Mouse (Mus musculus): ENCODE data around the gene Spink8. TPM values are rescaled to one million over a fixed set of nuclear protein-coding genes. Genes with fewer than 3 reads are reported as not detected.

The Spink8 gene
- total and polyA plus RNA-seq, 2 experiments = not detected

GRCm38 (mm10) chr9:109874797-109875691, 63.0 kb downstream of the Spink8 start, which contains the start of gene Cdc25a:
TSS of gene Cdc25a (plus strand) at chr9:109875579.
- WGBS = 6% methylated on average over 33 of the region's 33 CpGs
- H3K27me3 ChIP-seq (ENCODE audit: control insufficient read depth, insufficient read depth, low read length) = no peaks in the 10 kb centered on the region
- H3K4me1 ChIP-seq (ENCODE audit: control insufficient read depth, insufficient read depth, low read length) = peaks cover 7% of the 10 kb centered on the region
- peak within 1 kb of the TSS; percentile 76 for H3K27ac ChIP-seq (replicated peaks; ENCODE audit: insufficient read depth, low read depth, low read length)
- no peak for TF ChIP-seq POLR2A (IDR thresholded peaks at IDR 0.05; ENCODE audit: extremely low read depth, insufficient read depth, low read length)
- TF ChIP-seq CTCF (IDR thresholded peaks at IDR 0.05; ENCODE audit: low read depth, low read length) = peak; percentile 30
- peaks cover 4% of the 10 kb centered on the region for H3K36me3 ChIP-seq (ENCODE audit: control insufficient read depth, insufficient read depth, low read length)
- no peaks in the 10 kb centered on the region for H3K79me2 ChIP-seq (ENCODE audit: control insufficient read depth, insufficient read depth, low read length)
- peak; percentile 97 for DNase-seq (ENCODE audit: extremely low read depth, low read depth, low spot score)
- peak within 1 kb of the TSS; percentile 92 for H3K9ac ChIP-seq (ENCODE audit: low read depth, low read length)
- peak within 1 kb of the TSS; percentile 77 for H3K4me3 ChIP-seq (ENCODE audit: insufficient read depth, low read depth, low read length)

- TF ChIP-seq CTCF (IDR thresholded peaks at IDR 0.05; ENCODE audit: low read depth, low read length) (no peak), POLR2A (IDR thresholded peaks at IDR 0.05; ENCODE audit: extremely low read depth, insufficient read depth, low read length) (0 out of 2 replicates have a peak, but pooled peaks have one; percentile 8)
- no peaks in the 10 kb centered on the region for H3K27me3 ChIP-seq (ENCODE audit: control insufficient read depth, insufficient read depth, low read length)
- DNase-seq (ENCODE audit: extremely low read depth, low read depth, low spot score) = no peak
Measured at GRCm38 (mm10) chr9:109875695-109876601, 63.9 kb downstream of the Spink8 start.

More at GRCm38 (mm10) chr9:109875695-109876601, 63.9 kb downstream of the Spink8 start:
- peak overlapping the region; percentile 76 for H3K27ac ChIP-seq (replicated peaks; ENCODE audit: insufficient read depth, low read depth, low read length)
- H3K36me3 ChIP-seq (ENCODE audit: control insufficient read depth, insufficient read depth, low read length) = peaks cover 11% of the 10 kb centered on the region
- peak overlapping the region; percentile 92 for H3K9ac ChIP-seq (ENCODE audit: low read depth, low read length)
- H3K4me1 ChIP-seq (ENCODE audit: control insufficient read depth, insufficient read depth, low read length) = peaks cover 7% of the 10 kb centered on the region
- WGBS = under 1% methylated on average over 76 of the region's 76 CpGs
- no peaks in the 10 kb centered on the region for H3K79me2 ChIP-seq (ENCODE audit: control insufficient read depth, insufficient read depth, low read length)
- peak overlapping the region; percentile 77 for H3K4me3 ChIP-seq (ENCODE audit: insufficient read depth, low read depth, low read length)

Other genes starting within 250 kb of the Spink8 start
- gene Fbxw15, start 244.0 kb upstream of the Spink8 start, total RNA-seq (2014; rRNA removed) = not detected in 2 replicates
- not detected in 2 replicates for gene Fbxw15, start 244.0 kb upstream of the Spink8 start, polyA plus RNA-seq (2012; rRNA removed)
- not detected in 2 replicates for gene Fbxw24, start 186.2 kb upstream of the Spink8 start, total RNA-seq (2014; rRNA removed)
- gene Fbxw24, start 186.2 kb upstream of the Spink8 start, polyA plus RNA-seq (2012; rRNA removed) = not detected in 2 replicates
- not detected in 2 replicates for gene Fbxw25, start 147.6 kb upstream of the Spink8 start, total RNA-seq (2014; rRNA removed)
- gene Fbxw25, start 147.6 kb upstream of the Spink8 start, polyA plus RNA-seq (2012; rRNA removed) = not detected in 2 replicates
- not detected in 2 replicates for gene Fbxw18, start 109.6 kb upstream of the Spink8 start, total RNA-seq (2014; rRNA removed)
- not detected in 2 replicates for gene Fbxw18, start 109.6 kb upstream of the Spink8 start, polyA plus RNA-seq (2012; rRNA removed)
- not detected in 2 replicates for gene Fbxw26, start 66.2 kb upstream of the Spink8 start, total RNA-seq (2014; rRNA removed)
- not detected in 2 replicates for gene Fbxw26, start 66.2 kb upstream of the Spink8 start, polyA plus RNA-seq (2012; rRNA removed)
- not detected in 2 replicates for gene Fbxw27, start 21.6 kb upstream of the Spink8 start, total RNA-seq (2014; rRNA removed)
- not detected in 2 replicates for gene Fbxw27, start 21.6 kb upstream of the Spink8 start, polyA plus RNA-seq (2012; rRNA removed)
- 27.6 and 38.6 TPM in 2 replicates for gene Nme6, start 20.5 kb downstream of the Spink8 start, total RNA-seq (2014; rRNA removed)
- 30.1 and 44.5 TPM in 2 replicates for gene Nme6, start 20.5 kb downstream of the Spink8 start, polyA plus RNA-seq (2012; rRNA removed)
- gene Camp, start 37.3 kb downstream of the Spink8 start, total RNA-seq (2014; rRNA removed) = not detected in 2 replicates
- gene Camp, start 37.3 kb downstream of the Spink8 start, polyA plus RNA-seq (2012; rRNA removed) = 0.17 and 0.45 TPM in 2 replicates
- gene Cdc25a, start 63.3 kb downstream of the Spink8 start, total RNA-seq (2014; rRNA removed) = 0.92 and 2.1 TPM in 2 replicates
- 0.73 and 0.87 TPM in 2 replicates for gene Cdc25a, start 63.3 kb downstream of the Spink8 start, polyA plus RNA-seq (2012; rRNA removed)
- gene Map4, start 119.2 kb downstream of the Spink8 start, total RNA-seq (2014; rRNA removed) = 16.8 and 19.3 TPM in 2 replicates
- gene Map4, start 119.2 kb downstream of the Spink8 start, polyA plus RNA-seq (2012; rRNA removed) = 43.2 and 50.9 TPM in 2 replicates

All from liver, adult 2 months (tissue).